Mouse (Mus musculus) splenic B cell, adult 2 months (primary cell): ENCODE results near the gene P4hb.
"Not testable (repeated sequence)": the region's sequence is repeated elsewhere in the genome, so short reads cannot be mapped to it uniquely, and the experiment has no call there.

Source experiments
- DNase-seq: peaks from one replicate; pipeline ENCODE4 v3.0.0-alpha.2; 2011; ENCODE audit warnings: low read depth, low spot score
- H3K27me3 ChIP-seq: 2 replicates; pipeline ENCODE4 v1.6.1; 2012; ENCODE audit warnings: mild to moderate bottlenecking, low read length, moderate library complexity, mixed read lengths; ENCODE audit not compliant: control insufficient read depth, poor library complexity, insufficient read depth, severe bottlenecking
- H3K36me3 ChIP-seq: 2 replicates; pipeline ENCODE4 v1.6.1; 2012; ENCODE audit warnings: mild to moderate bottlenecking, low read length, moderate library complexity, mixed read lengths; ENCODE audit not compliant: control insufficient read depth, poor library complexity, insufficient read depth, severe bottlenecking

The P4hb gene

DNA sequence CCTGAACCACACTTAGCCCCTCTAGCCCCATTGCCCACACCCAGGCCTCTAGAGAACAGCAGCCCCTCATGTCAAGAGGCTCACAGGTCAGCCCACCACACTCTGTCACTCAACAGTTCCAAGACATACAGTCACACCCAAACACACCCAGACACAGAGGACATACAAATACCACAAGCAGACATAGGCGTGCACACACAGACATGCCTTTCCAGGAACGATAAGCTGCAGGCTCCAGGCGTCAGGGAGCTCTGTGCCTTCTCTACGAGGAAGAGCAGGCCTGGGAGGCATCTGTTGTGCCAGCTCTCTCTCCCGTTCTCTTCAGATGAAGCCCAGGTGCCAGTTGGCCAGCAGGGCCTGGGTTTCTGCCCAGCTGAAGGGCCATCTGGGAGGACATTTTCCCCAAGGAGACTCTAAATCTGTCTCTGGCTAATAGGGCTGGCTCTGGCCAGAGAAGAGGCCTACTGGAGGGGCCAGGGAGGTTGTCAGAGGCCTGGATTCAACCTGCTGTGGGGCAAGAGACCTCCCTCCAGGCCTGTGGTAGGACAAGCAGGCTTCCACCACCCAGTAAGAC is 52.0 kb downstream of the P4hb start:
- no peaks in the 10 kb centered on the region for H3K27me3 ChIP-seq
- H3K36me3 ChIP-seq: no peaks in the 10 kb centered on the region
- no peak for DNase-seq

DNA sequence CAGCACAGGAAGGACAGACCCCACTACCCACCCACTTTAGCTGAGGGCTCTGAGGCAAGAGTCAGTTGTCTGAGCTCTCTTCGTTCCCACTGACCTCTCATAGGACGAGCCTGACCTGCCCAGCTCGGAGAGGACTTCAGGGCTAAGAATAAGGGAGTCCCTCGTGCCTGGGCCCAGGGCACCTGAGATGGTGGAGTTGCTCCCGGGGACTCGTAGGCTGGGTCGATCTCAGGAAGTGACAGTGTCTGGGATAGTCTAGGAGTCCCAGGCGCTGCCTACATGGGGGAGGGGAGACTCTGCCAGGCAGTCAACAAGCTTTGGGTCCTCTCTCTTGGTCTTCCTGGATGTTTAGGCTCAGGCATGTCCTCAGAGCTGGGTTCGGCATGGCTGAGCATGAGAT is 52.6 kb downstream of the P4hb start:
- no peak for DNase-seq
- Histone ChIP-seq H3K27me3 (no peaks in the 10 kb centered on the region), H3K36me3 (no peaks in the 10 kb centered on the region)

DNA sequence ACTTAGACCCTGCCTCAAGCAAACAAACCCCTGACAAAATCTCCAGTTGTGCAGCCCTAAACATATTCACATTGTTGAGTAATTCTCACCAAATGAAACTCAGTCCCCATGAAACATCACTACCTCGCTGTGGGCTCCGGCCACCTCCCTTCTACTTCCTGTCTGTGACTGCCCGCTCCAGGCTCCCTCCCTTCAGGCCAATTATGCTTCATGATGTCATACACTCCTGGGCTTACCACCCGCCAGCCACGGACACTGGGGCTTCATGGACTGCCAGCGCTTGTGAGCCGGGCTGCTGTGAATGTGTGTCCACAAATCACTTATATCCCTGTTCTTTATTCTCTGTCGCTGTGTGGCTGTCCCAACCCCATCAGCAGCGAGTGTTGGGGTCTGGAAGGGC is 53.3 kb downstream of the P4hb start:
- no peaks in the 10 kb centered on the region for H3K27me3 ChIP-seq
- DNase-seq: no peak
- H3K36me3 ChIP-seq: no peaks in the 10 kb centered on the region

DNA sequence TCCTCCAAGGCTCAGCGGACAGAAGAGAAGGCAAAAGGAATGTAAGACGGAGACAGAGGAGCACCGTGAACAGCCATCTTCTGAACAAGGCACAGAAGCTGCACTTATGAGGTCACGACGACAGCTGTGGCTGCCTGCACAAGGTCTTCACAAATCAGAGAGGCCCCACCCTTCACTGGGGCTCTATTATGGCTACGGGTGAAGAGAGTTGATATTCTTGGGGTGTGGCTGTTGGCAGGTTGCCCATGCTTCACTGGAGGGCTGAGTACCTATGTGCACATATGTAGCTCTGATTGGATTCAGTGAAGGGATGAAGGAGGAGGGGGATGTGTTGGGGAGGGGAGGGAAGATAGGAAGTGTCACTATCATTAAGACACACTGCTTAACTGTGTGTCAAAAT is 54.5 kb downstream of the P4hb start:
- no peak for DNase-seq
- Histone ChIP-seq H3K27me3 (no peaks in the 10 kb centered on the region), H3K36me3 (no peaks in the 10 kb centered on the region)

DNA sequence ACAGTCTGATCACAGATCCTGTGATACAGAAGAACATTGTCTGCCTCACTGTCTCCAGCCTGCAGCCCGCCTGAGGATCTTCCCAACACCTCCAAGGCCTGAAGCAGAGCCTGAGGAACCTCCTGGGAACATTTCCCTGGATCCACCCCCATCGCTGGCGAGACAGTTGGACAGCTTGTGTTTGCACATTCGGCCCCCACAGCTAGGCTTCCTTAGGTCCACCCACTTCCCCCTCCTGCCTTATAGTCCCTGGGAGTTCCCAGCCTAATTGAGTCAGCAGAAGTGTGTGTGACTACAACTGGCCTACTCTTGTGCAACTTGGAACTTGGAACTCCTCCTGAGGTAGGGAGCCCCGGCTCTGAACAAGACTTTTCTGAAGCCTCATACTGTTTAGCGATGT is 55.0 kb downstream of the P4hb start:
- Histone ChIP-seq H3K27me3 (no peaks in the 10 kb centered on the region), H3K36me3 (no peaks in the 10 kb centered on the region)
- no peak for DNase-seq

DNA sequence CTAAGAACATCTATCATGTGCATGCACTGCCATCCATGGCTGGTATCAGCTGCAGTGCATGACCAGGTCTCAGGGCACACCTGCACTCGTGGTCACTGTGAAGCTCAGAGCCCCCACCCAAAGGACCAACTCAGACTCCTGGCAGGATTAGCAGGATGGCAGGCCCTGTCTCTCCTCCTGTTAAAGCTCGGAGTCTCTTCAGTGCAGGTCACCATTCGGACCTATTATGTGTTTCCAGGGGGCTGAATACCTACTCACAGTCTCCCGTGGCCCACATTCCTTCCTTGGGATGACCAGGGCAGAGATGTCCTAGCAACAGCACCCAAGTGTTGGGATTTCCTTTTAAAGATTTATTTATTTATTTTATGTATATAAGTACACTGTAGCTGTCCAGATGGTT is 55.9 kb downstream of the P4hb start:
- Histone ChIP-seq H3K27me3 (no peaks in the 10 kb centered on the region), H3K36me3 (no peaks in the 10 kb centered on the region)
- DNase-seq: no peak

DNA sequence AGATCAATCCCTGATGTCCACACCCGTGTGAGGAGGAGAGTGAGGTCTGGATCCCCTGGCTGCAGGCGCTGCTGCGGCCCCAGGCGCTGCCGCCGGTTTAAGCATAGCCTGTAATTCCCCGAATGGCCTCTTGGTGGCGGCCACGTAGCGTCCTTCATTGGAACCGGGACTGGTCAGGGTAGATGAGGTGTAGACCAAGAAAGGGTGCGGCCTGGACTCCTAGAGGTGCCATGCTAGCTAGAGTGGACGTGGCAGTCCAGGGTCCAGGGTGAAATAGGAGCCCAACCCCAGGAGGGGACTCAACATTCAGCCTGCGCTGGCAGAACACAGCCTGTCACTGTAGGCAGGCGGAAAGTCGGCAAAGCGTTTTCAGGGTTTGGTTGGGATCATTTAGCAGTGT is 57.4 kb downstream of the P4hb start:
- peak; percentile 87 for DNase-seq
- H3K36me3 ChIP-seq: no peaks in the 10 kb centered on the region

DNA sequence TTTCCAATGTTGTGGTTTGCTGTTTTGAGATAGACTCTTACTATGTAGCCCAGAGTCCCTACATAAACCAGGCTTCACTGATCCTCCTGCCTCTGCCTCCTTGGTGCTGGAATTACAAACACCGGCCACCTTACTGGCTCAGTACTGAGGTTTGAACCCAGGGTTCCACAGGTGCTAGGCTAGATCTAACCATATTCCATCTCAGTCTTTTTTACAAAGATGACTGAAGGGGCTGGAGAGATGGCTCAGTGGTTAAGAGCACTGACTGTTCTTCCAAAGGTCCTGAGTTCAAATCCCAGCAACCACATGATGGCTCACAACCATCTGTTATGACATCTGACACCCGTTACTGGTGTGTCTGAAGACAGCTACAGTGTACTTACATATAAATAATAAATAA is 58.8 kb downstream of the P4hb start:
- H3K27me3 ChIP-seq, H3K36me3 ChIP-seq, DNase-seq: not testable (repeated sequence)

More for the DNA sequence above, 57.4 kb downstream of the P4hb start:
- H3K27me3 ChIP-seq: no peaks in the 10 kb centered on the region

DNA sequence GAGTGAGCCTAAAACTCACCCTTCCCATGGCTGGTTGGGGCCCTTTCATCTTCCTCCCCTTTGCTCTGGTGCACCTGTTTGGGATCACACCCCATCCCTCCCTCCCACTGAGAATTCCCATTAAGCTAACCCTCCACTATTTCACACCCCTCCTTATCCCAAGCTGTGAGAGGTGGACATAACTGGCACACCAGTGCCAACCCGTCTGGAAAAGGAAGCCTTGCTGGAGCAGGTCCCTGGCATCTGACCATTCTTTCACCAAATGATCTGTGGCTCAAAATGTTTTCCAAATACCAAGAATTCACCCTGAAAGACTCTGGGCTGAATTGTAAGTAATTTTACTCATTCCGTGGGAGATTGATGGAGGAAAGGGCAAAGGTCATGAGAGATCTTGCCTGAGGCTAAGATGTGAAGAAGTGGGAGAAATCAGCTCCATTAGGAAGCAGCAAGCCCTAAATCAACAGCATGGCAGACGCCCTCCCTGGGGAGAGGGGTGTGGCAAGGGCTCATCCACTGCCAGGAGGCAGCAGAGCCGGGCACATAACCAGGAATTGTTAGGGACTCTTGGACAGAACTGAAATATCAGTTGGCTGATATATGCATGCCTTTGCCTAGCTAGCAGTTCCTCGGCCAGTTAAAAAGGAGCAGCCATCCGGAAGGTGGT is 60.1 kb downstream of the P4hb start:
- no peaks in the 10 kb centered on the region for H3K36me3 ChIP-seq
- H3K27me3 ChIP-seq: no peaks in the 10 kb centered on the region
- DNase-seq: no peak

DNA sequence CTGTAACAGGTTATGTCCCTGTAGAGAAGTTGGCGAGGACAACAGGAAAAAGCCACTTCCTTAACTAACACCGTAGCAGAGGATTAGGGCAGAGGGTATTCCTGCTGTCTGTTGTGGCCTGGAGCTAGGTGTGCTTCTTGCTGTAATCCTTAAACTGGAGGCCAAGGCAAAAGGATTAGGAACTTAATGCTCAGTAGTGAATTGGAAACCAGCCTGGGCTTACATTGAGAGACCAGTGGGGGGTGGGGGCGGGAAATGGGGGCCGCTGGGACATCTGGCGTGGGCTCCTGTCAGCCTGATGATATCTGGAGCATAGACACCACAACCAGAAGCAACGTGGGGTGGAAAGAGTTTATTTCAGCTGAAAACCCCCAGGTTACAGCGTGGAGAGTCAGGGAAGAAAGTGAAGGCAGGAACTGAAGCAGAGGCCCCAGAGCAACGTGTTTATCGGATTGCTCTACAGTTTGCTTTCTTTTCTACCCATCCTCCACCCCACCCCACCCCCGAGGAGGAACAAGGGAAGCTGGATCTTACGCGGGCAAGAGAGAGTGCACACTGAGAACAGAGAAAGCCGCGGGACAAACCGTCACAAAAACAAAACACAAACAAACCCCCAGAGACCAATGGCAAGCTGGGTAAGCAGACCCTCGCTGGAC is 62.5 kb downstream of the P4hb start:
- Histone ChIP-seq H3K36me3 (no peaks in the 10 kb centered on the region), H3K27me3 (no peaks in the 10 kb centered on the region)
- peak; percentile 41 for DNase-seq
